Mouse (Mus musculus) embryonic fibroblast, embryonic 13.5 days (primary cell): Measurements from ENCODE around the gene Gast.

ENCODE experiments used
- CTCF ChIP-seq: IDR thresholded peaks from 2 replicates; pipeline ENCODE4 v1.5.1; 2011; ENCODE audit warnings: mild to moderate bottlenecking, control low read depth, low read length, moderate library complexity, borderline replicate concordance; ENCODE audit not compliant: insufficient read depth
- POLR2A ChIP-seq: IDR thresholded peaks from 2 replicates; pipeline ENCODE4 v1.6.1; 2011; ENCODE audit warnings: low read depth, mild to moderate bottlenecking, control low read depth, low read length, moderate library complexity

DNA sequence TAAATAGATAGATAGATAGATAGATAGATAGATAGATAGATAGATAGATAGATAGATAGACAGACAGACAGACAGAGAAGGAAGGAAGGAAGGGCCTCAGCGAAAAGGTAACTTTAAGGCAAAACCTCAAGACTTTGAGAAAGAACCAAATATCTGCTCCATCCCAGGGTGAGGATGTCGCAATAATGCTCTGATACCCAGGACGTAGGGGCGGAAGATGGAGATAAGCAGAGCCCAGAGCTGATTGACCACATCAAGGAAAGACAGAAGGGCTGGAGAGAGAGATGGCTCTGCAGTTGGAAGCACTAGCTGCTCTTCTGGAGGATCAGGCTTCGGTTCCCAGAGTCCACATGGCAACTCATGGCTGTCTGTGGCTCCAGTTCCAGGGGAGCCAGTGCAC lies 32.9 kb upstream of the Gast start:
- TF ChIP-seq CTCF: no peak
- TF ChIP-seq POLR2A: no peak
